Mouse (Mus musculus) embryo, embryonic 11.5 days (tissue): ENCODE data around the gene Gm49380.
"Not testable (repeated sequence)": the region's sequence is repeated elsewhere in the genome, so short reads cannot be mapped to it uniquely, and the experiment has no call there.

Experiments used
- DNase-seq: peaks from one replicate; pipeline ENCODE4 v3.0.0-alpha.2; 2012; ENCODE audit warnings: low read depth, low spot score

Gene Gm49380

DNA sequence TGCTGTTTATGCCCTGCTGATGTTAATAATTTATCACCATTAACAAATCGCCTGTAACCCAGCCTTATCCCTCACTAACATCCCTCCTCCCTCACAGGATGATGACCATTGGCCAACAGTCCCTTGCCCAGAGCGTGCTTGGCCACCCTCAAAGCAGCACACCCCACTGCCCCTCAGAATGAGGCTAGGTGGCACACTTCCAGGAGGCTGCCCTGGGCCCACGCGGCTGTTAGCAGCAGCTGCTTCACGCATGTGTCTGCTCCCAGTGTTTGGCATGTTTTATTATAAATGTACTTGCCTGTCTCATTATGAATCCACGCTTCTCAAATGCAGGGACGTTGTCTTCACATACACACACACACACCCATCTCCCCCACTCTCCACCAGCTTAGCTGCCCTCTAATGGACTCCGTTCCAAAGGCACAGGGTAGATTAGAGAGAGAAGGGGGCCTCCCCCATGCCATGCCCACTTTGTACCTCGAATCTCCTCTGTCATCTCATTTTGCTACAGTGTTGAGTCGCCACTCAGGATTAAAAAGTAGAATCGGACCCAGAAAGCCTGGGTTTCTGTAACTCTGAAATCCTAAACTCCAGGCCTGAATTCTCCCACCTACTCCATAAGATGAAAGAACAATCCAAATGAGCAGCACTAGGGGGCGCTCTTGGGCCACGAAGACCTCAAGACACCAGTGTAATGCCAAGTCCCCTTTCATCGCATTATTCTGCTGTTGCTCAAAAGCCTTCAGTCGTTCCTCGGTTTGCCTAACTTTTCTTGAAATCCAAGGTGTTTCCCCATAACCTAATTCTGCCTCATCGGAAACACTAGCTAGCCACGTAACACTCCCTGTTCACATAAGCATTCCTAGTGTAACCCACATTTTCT, 12.5 kb upstream of the Gm49380 start:
- DNase-seq: peak; percentile 84

DNA sequence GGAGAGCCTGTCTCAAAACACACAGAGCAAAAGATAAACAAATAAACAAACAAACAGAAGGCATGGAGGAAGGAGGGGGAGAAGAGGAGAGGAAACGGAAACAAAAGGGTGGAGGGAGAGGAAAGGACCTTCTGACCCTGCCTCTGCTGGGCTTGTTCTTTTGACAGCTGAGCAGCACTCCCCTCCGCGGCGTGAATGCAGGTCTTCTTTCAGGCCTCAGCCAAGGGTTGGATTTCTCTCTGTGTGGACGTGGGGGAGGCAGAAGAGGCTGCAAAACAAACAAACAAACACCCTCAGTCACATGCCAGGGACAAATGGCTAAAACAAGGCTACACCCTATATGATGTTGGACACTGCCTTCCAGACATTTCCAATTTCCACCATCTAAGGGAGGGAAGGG, 11.7 kb upstream of the Gm49380 start:
- no peak for DNase-seq

DNA sequence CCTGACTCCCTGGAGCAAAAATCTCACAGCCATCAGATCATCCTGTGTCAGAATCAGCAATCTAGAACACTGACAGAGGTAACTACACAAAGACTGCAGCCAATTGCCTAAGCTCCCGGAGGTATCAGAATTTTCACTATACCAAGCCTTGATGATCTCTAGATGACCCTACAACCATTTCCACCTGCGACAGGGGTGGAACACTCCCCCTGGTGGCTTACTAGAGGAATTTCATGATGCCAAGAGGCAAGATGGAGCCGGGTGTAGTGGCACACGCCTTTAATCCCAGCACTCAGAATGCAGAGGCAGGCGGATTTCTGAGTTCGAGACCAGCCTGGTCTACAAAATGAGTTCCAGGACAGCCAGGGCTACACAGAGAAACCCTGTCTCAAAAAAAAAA, 11.0 kb upstream of the Gm49380 start:
- no peak for DNase-seq

DNA sequence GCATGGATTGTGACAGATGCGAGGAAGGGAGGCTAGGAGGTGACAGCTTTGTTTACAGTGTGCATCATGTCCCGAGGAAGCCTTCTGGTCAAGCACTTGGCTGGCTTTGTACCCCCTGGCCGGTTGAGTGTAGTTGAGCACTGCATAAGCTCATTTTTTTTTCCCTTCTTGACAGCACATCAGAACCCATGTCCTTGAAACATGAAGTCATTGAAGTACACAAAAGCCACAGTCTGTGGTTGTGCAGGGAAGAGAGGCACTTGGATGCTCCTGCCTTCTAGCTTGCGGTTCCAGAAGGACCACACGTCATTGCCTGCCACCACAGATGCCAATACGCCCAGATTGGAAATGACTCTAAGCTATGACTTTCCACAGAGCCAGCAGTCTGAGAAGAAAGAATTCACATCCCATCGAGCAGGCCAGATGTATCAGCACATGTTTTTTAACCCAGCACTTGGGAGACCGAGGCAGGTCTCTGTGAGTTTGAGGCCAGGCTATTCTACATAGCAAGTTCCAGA, 6.7 kb upstream of the Gm49380 start:
- DNase-seq: no peak

DNA sequence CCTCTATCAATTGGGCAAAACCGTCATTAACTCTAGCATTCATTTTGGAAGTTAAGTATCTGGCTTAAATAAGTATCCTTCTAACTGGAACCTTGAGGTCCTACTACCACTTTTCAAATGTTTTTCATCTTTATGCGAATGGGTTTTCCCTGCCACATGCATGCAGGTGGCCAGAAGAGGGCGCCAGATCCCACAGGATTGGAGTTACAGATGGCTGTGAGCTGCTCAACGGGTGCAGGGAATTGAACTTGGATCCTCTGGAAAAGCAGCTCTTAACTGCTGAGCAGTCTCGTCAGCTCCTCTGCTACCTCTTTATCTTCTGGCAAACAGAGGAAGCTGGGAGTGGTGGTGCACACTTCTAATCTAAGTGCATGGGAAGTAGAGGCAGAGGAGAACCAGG, 5.7 kb upstream of the Gm49380 start:
- no peak for DNase-seq

DNA sequence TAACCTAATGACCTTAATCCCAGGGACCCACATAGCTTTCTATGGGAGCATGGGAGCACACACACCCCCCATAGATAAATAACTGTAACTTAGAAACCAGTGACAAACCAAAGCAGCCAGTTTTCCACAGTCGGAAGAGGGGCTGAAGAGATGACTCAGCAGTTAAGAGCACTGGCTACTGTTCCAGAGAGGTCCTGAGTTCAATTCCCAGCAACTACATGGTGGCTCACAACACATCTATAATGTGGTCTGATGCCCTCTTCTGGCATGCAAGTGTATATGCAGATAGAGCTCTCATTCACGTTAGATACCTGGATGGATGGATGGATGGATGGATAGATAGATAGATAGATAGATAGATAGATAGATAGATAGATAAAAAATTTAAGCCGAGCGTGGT, 2.9 kb upstream of the Gm49380 start:
- no peak for DNase-seq

DNA sequence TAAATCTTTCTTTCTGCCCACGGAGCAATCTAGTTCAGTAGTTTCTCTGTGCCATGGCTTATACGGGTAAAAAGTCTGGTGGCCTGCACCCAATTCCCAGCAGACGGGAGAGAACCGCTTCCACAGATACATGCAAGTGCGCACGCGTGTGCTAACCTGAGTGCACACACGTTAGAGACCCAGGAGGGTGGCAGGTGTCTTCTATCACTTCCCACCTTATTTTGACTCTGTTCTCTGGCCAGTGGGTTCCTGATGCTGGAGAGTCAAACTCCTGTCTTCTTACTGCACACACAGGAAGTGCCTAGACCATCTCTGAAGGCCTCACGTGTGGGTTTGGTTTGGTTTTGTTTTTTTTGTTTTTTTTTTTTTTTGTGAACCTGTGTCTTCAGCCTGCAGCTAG, 2.3 kb upstream of the Gm49380 start:
- DNase-seq: no peak

DNA sequence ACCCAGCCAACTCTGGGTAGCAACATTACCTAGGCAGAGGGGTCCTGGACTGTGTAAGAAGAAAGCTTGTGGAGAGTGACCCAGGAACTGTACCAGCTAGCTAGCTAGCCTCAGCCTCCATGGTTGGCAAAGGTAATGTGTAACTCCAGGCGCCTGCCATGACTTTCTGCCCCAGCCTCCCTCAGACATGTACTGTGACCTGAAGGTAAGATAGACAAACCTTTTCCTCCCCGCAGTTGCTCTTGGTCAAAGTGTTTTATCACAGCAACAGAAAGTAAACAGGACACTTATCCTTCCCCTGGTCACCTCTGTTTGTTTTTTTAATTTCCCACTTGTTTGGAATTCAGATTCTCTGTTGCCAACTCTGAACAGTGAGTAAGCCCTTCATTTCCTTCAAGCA, 1.2 kb upstream of the Gm49380 start:
- no peak for DNase-seq

DNA sequence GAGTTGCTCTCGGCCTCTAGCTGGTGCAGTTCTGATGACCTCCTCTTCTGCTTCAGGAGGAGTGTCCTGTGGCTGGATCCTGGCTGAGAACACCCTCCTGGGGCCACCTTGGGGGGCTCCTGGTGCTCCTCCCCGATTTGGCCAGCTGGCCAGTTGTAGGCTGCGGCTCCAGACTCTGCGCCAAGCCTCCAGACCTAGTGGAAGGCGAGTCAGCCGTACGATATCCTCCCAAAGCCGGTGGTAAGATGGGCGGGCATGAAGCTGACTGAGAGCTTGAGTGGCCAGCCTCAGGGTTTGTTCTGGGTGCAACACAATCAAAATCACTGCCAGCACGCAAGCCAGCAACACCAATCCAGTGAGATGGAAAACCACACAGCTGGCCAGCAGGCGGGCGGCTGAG, 1.4 kb downstream of the Gm49380 start:
- not testable (repeated sequence) for DNase-seq

DNA sequence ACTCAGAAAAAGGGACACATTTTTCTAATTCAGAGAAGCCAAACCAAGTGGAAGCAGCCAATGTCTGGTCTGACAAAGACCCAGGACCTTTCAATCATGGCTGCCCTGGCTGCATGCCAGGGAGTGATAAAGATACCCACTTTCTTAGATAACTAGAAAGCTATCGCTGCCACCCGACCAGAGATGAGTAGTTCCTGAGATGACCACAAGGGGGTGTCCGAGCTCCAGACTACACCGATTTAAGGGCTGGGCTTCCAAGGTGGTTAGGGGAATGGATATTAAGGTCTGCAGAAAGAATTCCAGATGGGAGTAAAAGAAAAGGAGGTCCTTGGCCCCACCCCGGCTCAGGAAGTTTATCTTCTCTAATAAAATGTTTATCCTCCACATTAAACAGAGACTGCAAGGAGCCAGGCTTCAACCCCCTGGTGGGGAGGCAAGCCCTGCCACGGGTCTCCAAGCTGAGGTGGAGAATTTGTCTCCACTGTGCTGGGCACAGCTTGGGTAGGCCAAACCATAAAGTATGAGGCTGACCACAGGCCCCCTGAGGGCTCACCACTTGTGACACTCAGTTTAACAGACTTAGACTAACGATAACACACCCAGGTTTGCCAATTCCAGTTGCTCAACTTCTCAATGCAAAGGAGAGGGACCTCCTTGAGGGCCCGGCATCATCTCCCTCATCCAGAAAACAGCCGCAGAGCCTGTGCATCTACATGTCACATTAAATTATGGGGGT, 3.8 kb downstream of the Gm49380 start:
- no peak for DNase-seq

DNA sequence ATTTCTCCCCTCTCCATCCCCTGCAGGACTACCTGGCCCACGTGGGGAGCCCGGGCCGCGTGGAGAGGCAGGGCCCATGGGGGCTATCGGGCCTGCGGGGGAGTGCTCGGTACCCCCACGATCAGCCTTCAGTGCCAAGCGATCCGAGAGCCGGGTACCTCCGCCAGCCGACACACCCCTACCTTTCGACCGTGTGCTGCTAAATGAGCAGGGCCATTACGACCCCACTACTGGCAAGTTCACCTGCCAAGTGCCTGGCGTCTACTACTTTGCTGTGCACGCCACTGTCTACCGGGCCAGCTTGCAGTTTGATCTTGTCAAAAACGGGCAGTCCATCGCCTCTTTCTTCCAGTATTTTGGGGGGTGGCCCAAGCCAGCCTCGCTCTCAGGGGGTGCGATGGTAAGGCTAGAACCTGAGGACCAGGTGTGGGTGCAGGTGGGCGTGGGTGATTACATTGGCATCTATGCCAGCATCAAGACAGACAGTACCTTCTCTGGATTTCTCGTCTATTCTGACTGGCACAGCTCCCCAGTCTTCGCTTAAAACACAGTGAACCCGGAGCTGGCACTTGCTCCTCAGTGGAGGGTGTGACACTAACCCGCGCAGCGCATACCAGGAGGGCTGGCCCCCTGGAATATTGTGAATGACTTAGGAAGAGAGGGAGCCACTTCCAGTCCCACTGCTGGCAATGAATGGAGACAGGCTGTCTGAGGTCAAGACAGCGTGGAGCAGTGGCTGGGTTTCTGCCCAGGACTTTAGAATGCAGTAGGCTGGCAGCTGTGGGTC, 4.8 kb downstream of the Gm49380 start:
- no peak for DNase-seq

DNA sequence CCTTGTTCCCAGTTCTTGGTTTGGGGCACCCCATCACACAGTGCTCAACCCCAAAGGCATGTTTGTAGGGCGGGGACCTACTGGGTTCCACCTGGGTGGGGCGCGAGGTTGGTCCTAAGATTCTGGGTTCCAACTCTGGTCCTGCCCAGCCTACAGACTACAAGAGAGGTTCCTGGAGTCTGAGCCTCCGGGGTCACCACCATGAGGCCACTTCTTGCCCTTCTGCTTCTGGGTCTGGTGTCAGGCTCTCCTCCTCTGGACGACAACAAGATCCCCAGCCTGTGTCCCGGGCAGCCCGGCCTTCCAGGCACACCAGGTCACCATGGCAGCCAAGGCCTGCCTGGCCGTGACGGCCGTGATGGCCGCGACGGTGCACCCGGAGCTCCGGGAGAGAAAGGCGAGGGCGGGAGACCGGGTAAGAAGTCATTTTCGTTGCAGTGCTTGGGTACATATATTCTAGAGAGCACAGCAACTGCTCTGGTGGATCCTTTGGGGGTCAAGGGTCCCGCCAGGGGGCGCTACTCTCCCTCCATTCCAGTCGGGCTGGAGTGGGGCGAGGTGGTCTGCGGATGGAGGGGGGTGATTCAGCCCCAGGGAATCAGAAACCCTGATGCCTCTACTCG, 5.6 kb downstream of the Gm49380 start:
- no peak for DNase-seq

DNA sequence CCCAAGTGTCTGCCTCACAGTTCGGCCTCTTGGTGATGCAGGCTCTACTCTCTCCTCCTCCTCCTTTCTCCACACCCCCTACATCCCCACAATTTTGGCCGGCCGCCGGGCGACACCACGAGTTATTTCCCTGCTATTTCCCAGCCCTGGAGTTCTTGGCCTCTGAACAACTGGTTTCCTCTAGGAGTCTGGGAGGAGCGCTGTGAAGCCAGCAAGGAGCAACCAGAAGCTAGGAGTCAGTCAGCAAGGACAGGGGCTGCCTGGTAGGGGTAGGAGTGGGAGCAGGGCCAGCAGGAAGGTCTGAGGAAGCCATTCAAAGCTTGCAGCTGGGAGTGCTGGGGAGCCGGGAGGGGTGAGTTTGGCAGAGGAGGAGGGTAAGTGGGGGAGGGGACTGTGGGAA, 6.2 kb downstream of the Gm49380 start, which contains the start of gene C1qtnf5:
C1qtnf5 (plus strand) TSS at position 136 of the 400 bp plus-strand sequence.
- no peak for DNase-seq

DNA sequence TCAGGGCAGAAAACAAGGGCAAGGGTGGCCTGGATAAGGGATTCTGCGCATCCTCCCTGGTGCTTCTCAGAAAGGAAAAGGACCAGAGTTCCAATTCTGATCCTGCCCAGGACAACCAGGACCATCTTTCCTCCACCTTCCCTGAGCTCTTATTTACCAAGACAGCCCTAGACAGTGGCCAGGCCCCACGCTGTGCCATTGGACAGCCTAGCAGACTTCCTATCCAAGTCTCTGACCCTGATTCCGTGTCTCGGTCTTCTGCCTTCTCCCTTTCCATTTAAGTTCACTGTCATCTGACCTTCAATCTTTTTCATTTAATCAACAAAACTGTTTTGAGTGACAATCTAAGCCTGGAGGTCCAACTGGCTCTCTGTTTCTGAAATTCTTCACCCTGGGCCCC, 6.7 kb downstream of the Gm49380 start:
- no peak for DNase-seq

DNA sequence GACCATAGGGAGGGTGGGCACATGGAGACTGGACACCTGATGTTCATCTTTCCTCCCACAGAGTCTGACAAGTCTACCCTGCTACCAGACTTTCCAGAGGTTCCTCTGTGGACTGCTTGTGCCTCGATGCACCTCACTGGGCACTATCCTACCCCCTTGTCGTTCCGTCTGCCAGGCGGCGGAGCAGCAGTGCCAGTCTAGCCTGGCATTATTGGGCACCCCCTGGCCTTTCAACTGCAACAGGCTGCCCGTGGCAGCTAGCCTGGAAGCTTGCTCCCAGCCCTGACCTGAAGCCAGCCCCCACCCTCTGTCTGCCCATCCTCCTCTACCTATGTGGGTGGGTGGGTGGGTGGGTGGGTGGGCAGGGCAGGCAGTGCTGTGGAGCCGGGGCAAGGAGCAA, 7.1 kb downstream of the Gm49380 start:
- DNase-seq: no peak

DNA sequence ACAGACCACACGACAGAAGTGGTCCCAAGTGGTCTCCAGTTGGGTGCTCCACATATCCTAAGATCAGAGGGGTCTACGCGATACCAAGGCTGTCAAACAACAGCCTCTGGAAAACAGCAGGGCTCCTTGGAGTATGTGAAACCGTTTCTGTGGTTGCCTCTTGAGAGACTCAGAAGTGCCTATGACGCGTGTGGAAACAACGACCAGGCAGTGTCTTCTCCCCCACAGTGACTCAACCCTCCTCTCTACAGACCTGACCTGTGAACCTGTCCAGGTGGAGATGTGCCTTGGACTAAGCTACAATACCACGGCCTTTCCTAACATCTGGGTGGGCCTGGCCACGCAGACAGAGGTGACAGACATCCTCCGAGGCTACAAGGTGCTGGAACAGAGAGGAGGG, 7.5 kb downstream of the Gm49380 start:
- DNase-seq: no peak

DNA sequence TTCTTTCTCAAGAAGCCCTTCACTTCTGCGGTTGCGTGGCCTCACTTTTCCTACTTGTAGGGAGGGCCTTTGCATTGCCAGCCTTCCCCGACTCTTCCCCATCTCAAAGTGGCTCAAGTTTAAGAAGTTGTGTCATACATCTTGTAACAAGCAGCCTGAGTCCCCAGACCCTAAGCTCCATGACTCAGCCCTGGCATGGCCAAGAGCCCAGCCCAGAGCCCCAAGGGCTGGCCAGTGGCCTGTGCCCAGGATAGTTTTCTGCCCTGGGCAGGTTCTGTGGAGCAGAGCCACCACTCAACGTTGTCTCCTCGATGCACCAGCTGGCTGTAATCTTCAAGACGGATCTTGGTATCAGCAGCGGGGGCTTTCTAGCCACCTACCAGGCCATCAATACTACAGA, 8.4 kb downstream of the Gm49380 start:
- DNase-seq: no peak

DNA sequence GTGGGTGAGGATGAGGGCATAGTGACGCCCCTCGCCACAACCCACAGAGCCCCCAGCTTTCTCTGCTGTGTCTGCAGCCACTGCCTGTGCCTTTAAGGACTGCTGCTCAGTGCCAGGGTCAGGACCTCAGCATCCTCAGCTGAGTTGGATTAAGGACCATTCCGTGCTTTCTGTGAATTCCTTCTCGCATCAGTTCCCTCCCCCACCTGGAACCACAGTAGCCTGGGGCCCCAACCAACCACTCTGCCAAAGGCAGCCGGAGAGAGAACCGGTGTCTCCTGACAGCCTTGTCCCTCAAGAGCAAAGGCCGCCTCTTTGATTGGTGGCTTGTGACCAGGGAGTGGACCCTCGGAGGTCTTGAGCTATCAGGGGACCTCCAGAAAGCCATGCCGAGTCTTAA, 11.8 kb downstream of the Gm49380 start, which contains the start of gene Mfrp:
Mfrp (plus strand) TSS at position 240 of the 400 bp plus-strand sequence.
- DNase-seq: no peak

DNA sequence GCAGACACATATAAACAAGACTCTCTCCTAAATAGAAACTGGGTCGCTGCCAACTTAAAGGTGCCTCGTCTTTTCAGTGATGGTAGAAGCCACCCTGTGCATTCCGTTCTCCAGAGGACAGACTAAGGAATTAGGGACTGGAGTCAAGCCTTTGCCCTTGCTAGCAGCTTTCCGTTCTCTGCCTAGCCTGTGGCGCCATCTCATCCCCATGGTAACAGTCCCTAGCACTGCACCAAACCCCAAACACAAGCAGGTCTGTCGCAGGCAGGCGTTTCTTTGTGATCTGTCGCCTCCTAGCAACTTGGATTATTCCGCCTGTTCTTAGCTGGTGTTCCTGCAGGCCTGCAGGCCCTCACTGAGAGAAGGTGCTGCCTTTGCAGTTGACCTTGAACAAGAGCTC, 16.8 kb downstream of the Gm49380 start:
- no peak for DNase-seq

DNA sequence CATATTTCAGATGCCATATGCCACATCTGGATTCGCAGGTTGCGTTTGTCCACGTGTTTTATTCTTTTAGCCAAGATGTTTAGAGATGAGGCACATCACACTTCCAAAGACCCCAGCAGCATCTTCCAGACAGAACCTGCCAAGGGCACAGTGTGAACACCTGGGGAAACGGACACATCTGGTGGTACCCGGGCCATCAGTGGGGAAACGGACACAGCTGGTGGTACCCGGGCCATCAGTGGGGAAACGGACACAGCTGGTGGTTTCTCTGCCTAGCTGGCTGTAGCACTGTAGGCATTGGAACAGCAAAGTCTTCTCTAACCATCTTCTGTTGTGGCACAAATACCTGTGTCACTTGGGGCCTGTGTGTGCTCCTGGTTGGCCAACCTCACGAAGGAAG, 17.5 kb downstream of the Gm49380 start:
- DNase-seq: no peak

DNA sequence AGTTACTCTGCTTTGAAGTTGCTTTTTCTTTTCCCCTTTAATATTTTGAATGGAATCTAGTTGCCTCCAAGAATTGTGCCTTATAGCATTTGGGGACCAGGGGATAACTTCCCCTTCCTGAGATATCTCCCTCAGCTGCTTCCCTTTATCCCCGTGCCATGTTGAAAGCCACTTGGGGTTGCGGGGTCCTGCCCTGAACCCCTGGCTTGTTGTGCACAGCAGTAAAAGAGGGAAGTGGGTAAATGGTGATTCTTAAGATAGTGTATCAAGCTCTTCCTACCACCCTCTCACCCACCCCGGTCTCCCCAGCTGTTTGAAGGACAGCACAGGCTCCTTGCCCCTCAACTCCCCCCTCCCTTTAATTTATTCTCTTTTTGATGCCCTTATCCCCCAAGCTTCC, 18.6 kb downstream of the Gm49380 start:
- DNase-seq: no peak
